Mouse (Mus musculus): Measurements from ENCODE around the gene Nup188. TPM values are rescaled to one million over a fixed set of nuclear protein-coding genes. Genes with fewer than 3 reads are reported as not detected.

The Nup188 gene
- 100 to 1,000 TPM in 1 of 26 experiments, 10 to 100 TPM in 25; 21.9 to 112 (median 45.9) TPM for total RNA-seq (2018; cell fraction: chromatin; rRNA removed)
- 10 to 100 TPM in 25 of 26 experiments, 1 to 10 TPM in 1; 8.9 to 19.7 (median 14.0) TPM for total RNA-seq (2018; cell fraction: cytosol; rRNA removed)
- total RNA-seq (2018; cell fraction: nucleus; rRNA removed), result 10 to 100 TPM; 14.5 to 56.4 (median 21.3) TPM
- 11.2 to 26.1 TPM (median 14.0 TPM) in 3 replicates for polyA plus RNA-seq (2018)

- 0% methylated on average over 49 of the region's 68 CpGs for WGBS (ENCODE audit: missing documents)
- Histone ChIP-seq H3K4me3 (ENCODE audit: inconsistent target) (peak within 1 kb of the TSS; percentile 94), H3K79me2 (ENCODE audit: inconsistent target) (peaks cover 69% of the 10 kb centered on the region), H3K27ac (peak within 1 kb of the TSS; percentile 51), H3K36me3 (ENCODE audit: inconsistent target) (no peaks in the 10 kb centered on the region)
Measured at GRCm38 (mm10) chr2:30286192-30287026, at the start of gene Nup188, which contains the start of gene Dolk. Gene Nup188 (plus strand): TSS chr2:30286397. Gene Dolk (minus strand): TSS chr2:30286334.

- peak overlapping the region; percentile 67 for H3K27ac ChIP-seq
Measured at GRCm38 (mm10) chr2:30236426-30237198, 49.6 kb upstream of the Nup188 start.

GRCm38 (mm10) chr2:30237199-30237880 is 48.9 kb upstream of the Nup188 start, which contains the start of gene Lrrc8a:
Gene Lrrc8a (plus strand): TSS chr2:30237715.
- Histone ChIP-seq H3K79me2 (ENCODE audit: inconsistent target) (peaks cover 40% of the 10 kb centered on the region), H3K36me3 (ENCODE audit: inconsistent target) (peaks cover 5% of the 10 kb centered on the region; the same call in 1 of the 2 replicates), H3K4me3 (ENCODE audit: inconsistent target) (peak within 1 kb of the TSS; percentile 80), H3K27ac (peak within 1 kb of the TSS; percentile 67)
- WGBS (ENCODE audit: missing documents), result under 1% methylated on average over 67 of the region's 67 CpGs

More at GRCm38 (mm10) chr2:30236426-30237198, 49.6 kb upstream of the Nup188 start:
- Histone ChIP-seq H3K4me3 (ENCODE audit: inconsistent target) (peak overlapping the region; percentile 80), H3K36me3 (ENCODE audit: inconsistent target) (peaks cover 5% of the 10 kb centered on the region; the same call in 1 of the 2 replicates), H3K79me2 (ENCODE audit: inconsistent target) (peaks cover 37% of the 10 kb centered on the region)
- whole genome bisulfite sequencing (ENCODE audit: missing documents), result 6% methylated on average over 18 of the region's 18 CpGs

DNA sequence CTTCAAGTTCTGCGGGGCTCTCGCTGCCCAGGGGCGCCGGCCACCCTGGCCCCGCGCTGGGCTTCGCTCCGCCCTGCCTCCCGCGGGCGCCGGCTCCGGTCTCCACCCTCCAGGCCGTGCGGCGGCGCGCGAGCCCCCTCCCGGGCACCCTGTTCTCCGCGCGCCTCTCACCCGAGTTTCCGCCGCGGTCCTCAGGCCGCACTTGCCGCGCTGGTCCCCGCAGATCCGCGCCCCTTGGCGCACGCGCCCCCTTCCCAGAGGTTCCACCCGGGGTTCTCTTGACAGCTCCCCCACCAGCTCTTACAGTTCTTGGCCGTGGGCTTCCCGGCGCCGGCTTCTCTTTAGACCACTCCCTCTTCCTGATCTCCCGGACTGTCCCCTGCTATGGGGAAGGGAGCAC is 48.3 kb upstream of the Nup188 start:
- H3K4me3 ChIP-seq (ENCODE audit: inconsistent target), result peak overlapping the region; percentile 75
- H3K79me2 ChIP-seq (ENCODE audit: inconsistent target), result peaks cover 40% of the 10 kb centered on the region
- WGBS (ENCODE audit: missing documents), result under 1% methylated on average over 42 of the region's 42 CpGs
- peaks cover 5% of the 10 kb centered on the region; the same call in 1 of the 2 replicates for H3K36me3 ChIP-seq (ENCODE audit: inconsistent target)
- peak overlapping the region; percentile 43 for H3K27ac ChIP-seq

GRCm38 (mm10) chr2:30238906-30239465 is 47.2 kb upstream of the Nup188 start:
- H3K4me3 ChIP-seq (ENCODE audit: inconsistent target), result peak overlapping the region; percentile 75
- WGBS (ENCODE audit: missing documents), result 71% methylated on average over 3 of the region's 3 CpGs
- peaks cover 49% of the 10 kb centered on the region for H3K79me2 ChIP-seq (ENCODE audit: inconsistent target)
- H3K27ac ChIP-seq, result no peak overlapping the region
- peaks cover 5% of the 10 kb centered on the region; the same call in 1 of the 2 replicates for H3K36me3 ChIP-seq (ENCODE audit: inconsistent target)

DNA sequence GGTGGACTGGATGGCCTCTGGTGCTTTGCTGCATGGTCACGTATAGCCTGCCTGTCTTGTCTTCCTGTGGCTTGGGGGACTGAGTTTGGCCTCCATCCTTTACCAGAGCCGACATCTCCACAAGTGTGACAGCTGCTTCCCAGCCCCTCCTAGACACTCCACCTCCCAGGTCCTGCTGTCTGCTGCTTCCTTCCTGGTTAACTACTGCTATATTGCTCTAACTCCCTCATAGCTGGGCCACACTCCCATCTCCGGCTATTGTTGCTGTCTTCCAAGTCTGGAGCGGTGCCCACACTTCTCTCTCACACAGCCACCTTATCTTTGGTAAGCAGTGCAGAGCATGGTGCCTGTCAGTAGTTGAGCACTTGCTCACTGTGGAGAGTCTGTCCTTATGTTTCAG is 46.4 kb upstream of the Nup188 start:
- 92% methylated on average over 4 of the region's 4 CpGs for whole genome bisulfite sequencing (ENCODE audit: missing documents)

DNA sequence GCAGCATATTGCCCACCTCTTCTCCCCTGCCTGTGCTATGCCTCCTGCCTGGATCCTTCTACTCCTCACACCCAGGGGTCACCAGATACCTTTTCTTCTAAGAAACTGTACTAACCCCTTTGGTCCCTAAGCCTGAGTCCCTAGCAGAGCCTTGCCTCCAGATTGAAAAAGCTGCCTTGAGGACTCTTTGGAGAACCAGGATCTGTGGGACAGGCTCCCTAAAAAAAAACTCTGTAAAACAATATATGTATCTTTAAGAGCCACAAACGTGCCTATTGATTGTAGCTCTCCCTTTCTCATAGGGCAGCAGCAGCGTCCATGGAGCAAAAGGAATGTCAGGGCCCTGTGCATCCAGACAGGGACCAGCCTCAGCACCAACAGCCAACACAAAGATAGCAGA is 45.9 kb upstream of the Nup188 start, which contains the start of gene Gm28035:
TSS of gene Gm28035 (plus strand) at position 301 of the 400 bp plus-strand sequence.
- Histone ChIP-seq H3K79me2 (ENCODE audit: inconsistent target) (peaks cover 62% of the 10 kb centered on the region), H3K4me3 (ENCODE audit: inconsistent target) (no peak within 1 kb of the TSS), H3K27ac (no peak within 1 kb of the TSS), H3K36me3 (ENCODE audit: inconsistent target) (peaks cover 5% of the 10 kb centered on the region; the same call in 1 of the 2 replicates)
- 91% methylated on average over 2 of the region's 2 CpGs for WGBS (ENCODE audit: missing documents)

More for the DNA sequence above, 46.4 kb upstream of the Nup188 start:
- Histone ChIP-seq H3K27ac (no peak overlapping the region), H3K36me3 (ENCODE audit: inconsistent target) (peaks cover 5% of the 10 kb centered on the region; the same call in 1 of the 2 replicates), H3K4me3 (ENCODE audit: inconsistent target) (no peak overlapping the region), H3K79me2 (ENCODE audit: inconsistent target) (peaks cover 57% of the 10 kb centered on the region)

GRCm38 (mm10) chr2:30242509-30242908 is 43.7 kb upstream of the Nup188 start:
- Histone ChIP-seq H3K36me3 (ENCODE audit: inconsistent target) (peaks cover 5% of the 10 kb centered on the region; the same call in 1 of the 2 replicates), H3K4me3 (ENCODE audit: inconsistent target) (no peak overlapping the region), H3K27ac (no peak overlapping the region; the same call in 1 of the 2 replicates), H3K79me2 (ENCODE audit: inconsistent target) (peaks cover 81% of the 10 kb centered on the region)
- WGBS (ENCODE audit: missing documents), result 71% methylated on average over 4 of the region's 4 CpGs

DNA sequence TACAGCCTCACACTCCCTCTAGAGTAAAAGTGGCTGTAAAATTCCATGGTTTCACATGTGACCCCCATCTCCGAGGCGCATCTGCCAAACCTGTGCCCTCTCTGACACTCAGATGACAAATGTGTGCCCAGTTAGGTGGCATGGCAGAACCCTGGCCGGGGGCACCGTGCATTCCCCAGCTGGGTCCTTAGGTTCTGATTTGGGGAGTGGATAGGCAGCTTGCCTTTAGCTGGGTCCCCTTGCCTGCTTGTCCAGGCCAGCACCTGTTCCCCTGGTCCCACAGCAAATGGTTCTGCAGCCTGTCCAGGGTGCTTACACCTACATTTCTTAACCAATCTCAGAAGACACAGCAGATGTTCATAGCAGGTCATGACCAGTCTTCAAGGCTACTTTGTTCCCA is 42.8 kb upstream of the Nup188 start:
- Histone ChIP-seq H3K36me3 (ENCODE audit: inconsistent target) (peaks cover 5% of the 10 kb centered on the region; the same call in 1 of the 2 replicates), H3K27ac (no peak overlapping the region), H3K79me2 (ENCODE audit: inconsistent target) (peaks cover 85% of the 10 kb centered on the region), H3K4me3 (ENCODE audit: inconsistent target) (no peak overlapping the region)
- WGBS (ENCODE audit: missing documents), result 91% methylated on average over 4 of the region's 4 CpGs

DNA sequence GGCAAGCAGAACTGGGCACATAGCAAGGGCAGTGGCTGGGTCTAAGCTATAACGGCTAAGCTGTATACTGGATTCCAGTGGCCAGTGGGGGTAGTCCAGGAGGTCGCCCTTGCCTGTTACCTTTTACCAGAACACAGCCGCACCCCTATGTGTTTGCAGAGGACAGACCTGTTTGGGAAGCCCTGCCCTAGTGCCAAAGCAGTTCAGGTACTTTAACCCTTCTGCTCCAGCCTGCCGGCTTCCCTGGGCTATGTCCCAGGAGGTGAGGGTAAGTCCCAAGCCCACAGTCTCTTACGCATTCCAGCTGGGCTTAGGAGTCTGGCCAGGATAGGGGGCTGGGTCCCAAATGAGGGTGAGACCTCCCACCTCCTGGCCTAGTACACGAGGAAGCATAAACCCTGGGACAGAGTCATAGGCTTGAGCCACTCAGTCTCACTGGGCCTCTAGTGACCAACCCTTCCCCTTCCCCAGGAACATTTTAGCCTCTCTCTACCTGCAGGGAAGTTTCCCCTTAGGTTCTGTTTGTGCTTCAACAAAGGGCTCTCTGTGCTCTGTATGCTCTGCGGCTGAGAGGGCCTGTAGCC is 41.5 kb upstream of the Nup188 start:
- 92% methylated on average over 7 of the region's 7 CpGs for WGBS (ENCODE audit: missing documents)
- peaks cover 13% of the 10 kb centered on the region; the same call in 1 of the 2 replicates for H3K36me3 ChIP-seq (ENCODE audit: inconsistent target)
- no peak overlapping the region for H3K27ac ChIP-seq
- H3K79me2 ChIP-seq (ENCODE audit: inconsistent target), result peaks cover 85% of the 10 kb centered on the region; the same call in 1 of the 2 replicates
- H3K4me3 ChIP-seq (ENCODE audit: inconsistent target), result no peak overlapping the region

DNA sequence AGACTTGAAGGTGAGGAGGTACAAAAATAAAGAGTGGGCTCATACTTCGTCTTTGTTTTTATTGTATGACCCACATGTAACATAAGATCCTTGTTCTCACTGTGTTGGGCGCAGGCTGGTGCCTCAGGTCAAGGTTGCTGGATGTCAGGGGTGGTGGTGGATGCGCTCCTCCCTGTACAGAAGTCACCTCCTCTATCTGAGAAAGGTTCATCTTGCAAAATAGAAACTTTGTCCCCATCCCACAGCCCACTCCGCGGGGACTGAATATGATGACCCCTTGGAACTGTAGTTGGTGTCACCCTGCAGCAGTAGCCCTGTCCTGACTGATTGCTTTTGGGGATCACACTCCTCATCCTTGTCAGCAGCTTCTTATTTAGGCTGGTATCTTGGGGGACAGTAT is 39.2 kb upstream of the Nup188 start:
- WGBS (ENCODE audit: missing documents), result 93% methylated on average over 5 of the region's 5 CpGs
- Histone ChIP-seq H3K27ac (no peak overlapping the region), H3K36me3 (ENCODE audit: inconsistent target) (peaks cover 8% of the 10 kb centered on the region; the same call in 1 of the 2 replicates)

GRCm38 (mm10) chr2:30247681-30248080 is 38.5 kb upstream of the Nup188 start:
- Histone ChIP-seq H3K27ac (no peak overlapping the region), H3K36me3 (ENCODE audit: inconsistent target) (peaks cover 8% of the 10 kb centered on the region; the same call in 1 of the 2 replicates), H3K4me3 (ENCODE audit: inconsistent target) (no peak overlapping the region), H3K79me2 (ENCODE audit: inconsistent target) (peaks cover 84% of the 10 kb centered on the region; the same call in 1 of the 2 replicates)
- 81% methylated on average over 4 of the region's 4 CpGs for WGBS (ENCODE audit: missing documents)

More for the DNA sequence above, 39.2 kb upstream of the Nup188 start:
- Histone ChIP-seq H3K79me2 (ENCODE audit: inconsistent target) (peaks cover 78% of the 10 kb centered on the region; the same call in 1 of the 2 replicates), H3K4me3 (ENCODE audit: inconsistent target) (no peak overlapping the region)

DNA sequence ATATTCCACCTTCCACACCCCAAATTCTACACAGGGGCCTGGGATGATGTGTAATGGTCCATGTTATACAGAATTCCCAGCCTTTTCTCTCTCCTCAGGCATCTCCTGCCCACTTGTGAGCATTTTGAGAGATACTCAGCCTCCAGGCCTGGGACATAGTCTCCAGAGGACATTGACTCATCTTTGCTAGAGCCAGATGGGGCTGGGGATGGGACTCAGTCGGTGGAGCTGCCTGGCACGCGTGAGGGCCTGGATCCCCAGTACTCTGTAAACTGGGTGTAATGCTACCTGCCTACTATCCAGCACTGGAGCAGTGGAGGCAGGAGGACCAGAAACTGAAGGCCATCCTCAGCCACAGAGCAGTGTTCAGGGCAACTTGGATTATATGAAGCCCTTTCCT is 37.0 kb upstream of the Nup188 start:
- peaks cover 78% of the 10 kb centered on the region; the same call in 1 of the 2 replicates for H3K79me2 ChIP-seq (ENCODE audit: inconsistent target)
- no peak overlapping the region for H3K4me3 ChIP-seq (ENCODE audit: inconsistent target)
- 95% methylated on average over 3 of the region's 3 CpGs for WGBS (ENCODE audit: missing documents)
- H3K27ac ChIP-seq, result no peak overlapping the region
- peaks cover 8% of the 10 kb centered on the region; the same call in 1 of the 2 replicates for H3K36me3 ChIP-seq (ENCODE audit: inconsistent target)

All from macrophage (primary cell).